Comparison of ENCODE assay signal across 11 mouse cellular contexts in genomic region chr4:33526092-33526491, GRCm38 (mm10).
DNase-seq lines count a peak whose midpoint lies in the region; ATAC-seq and TF ChIP-seq lines count a peak whose summit lies in the region.
"Had no signal": no experiment of that assay in that cellular context is flagged by ENCODE, and none has a peak within 500 bp of the region (broad histone marks: within the 10 kb centered on the region; RNA-seq: fewer than 3 reads in every experiment).

No protein-coding gene starts in this region.

- WGBS in hindbrain, embryonic 16.5 days: 21% methylated on average over 7 of the region's 7 CpGs
- WGBS in hindbrain, embryonic 12.5 days: 12% methylated on average over 7 of the region's 7 CpGs

- H3K27me3 ChIP-seq in hindbrain, embryonic 16.5 days (replicated peaks; ENCODE audit: control insufficient read depth, insufficient read depth, low read length): no peaks in the 10 kb centered on the region
- no peaks in the 10 kb centered on the region for H3K27me3 ChIP-seq in hindbrain, embryonic 12.5 days
- H3K27me3 ChIP-seq in E14TG2a.4 (ENCODE audit: insufficient read depth, low read length): no peaks in the 10 kb centered on the region

- no peak overlapping the region for H3K4me3 ChIP-seq in hindbrain, embryonic 16.5 days (ENCODE audit: low read length)
- no peak overlapping the region for H3K4me3 ChIP-seq in hindbrain, embryonic 12.5 days
- peak overlapping the region; percentile 37; the same call in 1 of the 2 replicates for H3K4me3 ChIP-seq in E14TG2a.4 (replicated peaks; ENCODE audit: low read length)
- H3K4me3 ChIP-seq: heart, embryonic 13.5 days had no signal

- peaks cover 7% of the 10 kb centered on the region for H3K4me1 ChIP-seq in hindbrain, embryonic 16.5 days (ENCODE audit: control insufficient read depth, insufficient read depth, low read depth, low read length)
- peaks cover 9% of the 10 kb centered on the region for H3K4me1 ChIP-seq in hindbrain, embryonic 12.5 days
- H3K4me1 ChIP-seq in E14TG2a.4 (replicated peaks; ENCODE audit: low read depth, low read length): peaks cover 26% of the 10 kb centered on the region

- 0 out of 2 replicates have a peak, but pooled peaks have one; percentile 7 for TF ChIP-seq CTCF in E14TG2a.4 (conservative IDR thresholded peaks at IDR 0.05; ENCODE audit: low read length)

- H3K9ac ChIP-seq in hindbrain, embryonic 16.5 days (ENCODE audit: low read depth, low read length): no peak overlapping the region
- H3K9ac ChIP-seq in hindbrain, embryonic 12.5 days: no peak overlapping the region
- H3K9ac ChIP-seq: heart, embryonic 13.5 days had no signal

- ATAC-seq in hindbrain, embryonic 16.5 days: no peak
- ATAC-seq in hindbrain, embryonic 12.5 days (ENCODE audit: low FRiP score): no peak
- ATAC-seq: inflammation-experienced regulatory T-cells, adult 6 months had no signal

- DNase-seq in adrenal gland, postnatal 14 days: peak; percentile 17
- no peak for DNase-seq in adrenal gland, adult 18-20 months (ENCODE audit: low spot score in 2 of 2)
- peak; percentile 47 for DNase-seq in embryo, embryonic 11 days
- no peak for DNase-seq in testis, postnatal 14 days (ENCODE audit: low spot score)
- no peak for DNase-seq in cerebellum, adult 9-10 months
- DNase-seq: kidney, postnatal 4 days had no signal

- no peaks in the 10 kb centered on the region for H3K9me3 ChIP-seq in hindbrain, embryonic 16.5 days (ENCODE audit: control insufficient read depth, low read length)
- no peaks in the 10 kb centered on the region for H3K9me3 ChIP-seq in hindbrain, embryonic 12.5 days (replicated peaks)
- H3K9me3 ChIP-seq in E14TG2a.4 (ENCODE audit: low read length): peaks cover 9% of the 10 kb centered on the region; the same call in 1 of the 2 replicates
- H3K9me3 ChIP-seq: heart, embryonic 13.5 days had no signal

- peak overlapping the region; percentile 7; the same call in 1 of the 2 replicates for H3K4me2 ChIP-seq in hindbrain, embryonic 16.5 days (ENCODE audit: low read length)
- H3K4me2 ChIP-seq in hindbrain, embryonic 12.5 days (replicated peaks): no peak overlapping the region

- H3K36me3 ChIP-seq in hindbrain, embryonic 16.5 days (ENCODE audit: control insufficient read depth, insufficient read depth, low read length): no peaks in the 10 kb centered on the region
- H3K36me3 ChIP-seq in hindbrain, embryonic 12.5 days: no peaks in the 10 kb centered on the region
- H3K36me3 ChIP-seq in E14TG2a.4 (ENCODE audit: insufficient read depth, low read length): no peaks in the 10 kb centered on the region
- H3K36me3 ChIP-seq: heart, embryonic 13.5 days had no signal

- no peak overlapping the region for H3K27ac ChIP-seq in hindbrain, embryonic 16.5 days (ENCODE audit: low read depth, low read length)
- no peak overlapping the region for H3K27ac ChIP-seq in hindbrain, embryonic 12.5 days
- H3K27ac ChIP-seq: heart, embryonic 13.5 days had no signal

Comparison
In these comparisons a context has a peak if more than half of its experiments do, and no peak if none do; other contexts are left out.
1. DNase-seq: peak in adrenal gland, postnatal 14 days (single experiment) and embryo, embryonic 11 days (single experiment); none in adrenal gland, adult 18-20 months (0 of 2), testis, postnatal 14 days (single experiment) and cerebellum, adult 9-10 months (single experiment).